Mouse (Mus musculus): ENCODE data around the gene Scin. TPM values are rescaled to one million over a fixed set of nuclear protein-coding genes. Genes with fewer than 3 reads are reported as not detected.

Scin gene
- total RNA-seq, 1 experiment from 2014 or later: not detected

DNA sequence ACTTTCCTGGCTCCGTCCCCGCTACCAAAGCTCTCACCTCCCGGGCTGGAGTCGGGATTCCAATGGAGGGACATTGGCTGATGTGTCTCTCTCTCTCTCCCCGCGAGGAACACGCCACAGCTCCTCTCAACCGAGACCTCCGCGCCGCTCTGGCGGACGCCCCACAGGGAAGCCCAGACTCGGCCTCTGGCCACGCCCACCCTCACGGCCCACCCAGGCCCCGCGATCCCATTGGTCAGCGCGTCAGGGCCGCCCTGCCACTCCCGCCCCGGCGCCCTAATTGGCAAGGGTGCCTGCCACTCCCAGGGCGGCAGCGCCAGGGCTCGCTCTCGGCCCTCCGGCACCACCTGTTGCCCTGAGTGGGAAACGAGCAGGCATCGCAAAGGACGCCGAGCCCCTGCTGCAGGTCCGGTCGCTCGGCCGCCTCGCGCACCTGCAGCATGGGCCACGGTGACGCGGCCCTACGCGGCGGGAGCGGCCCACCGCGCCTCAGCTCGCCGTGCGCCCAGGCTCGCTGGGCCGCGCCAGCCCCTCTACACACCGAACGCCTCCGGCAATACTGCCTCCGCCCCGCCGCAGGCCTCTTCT, 96.7 kb downstream of the Scin start:
- peak; percentile 83 for ATAC-seq (ENCODE audit: extremely low read depth, insufficient number of reproducible peaks, low FRiP score, poor library complexity, severe bottlenecking)

GRCm38 (mm10) chr12:40036666-40037065, 97.4 kb downstream of the Scin start:
- ATAC-seq (ENCODE audit: extremely low read depth, insufficient number of reproducible peaks, low FRiP score, poor library complexity, severe bottlenecking): no peak

GRCm38 (mm10) chr12:40035506-40035905, 98.5 kb downstream of the Scin start:
- no peak for ATAC-seq (ENCODE audit: extremely low read depth, insufficient number of reproducible peaks, low FRiP score, poor library complexity, severe bottlenecking)

- ATAC-seq (ENCODE audit: extremely low read depth, insufficient number of reproducible peaks, low FRiP score, poor library complexity, severe bottlenecking): no peak
Measured at GRCm38 (mm10) chr12:40029201-40029600, 104.8 kb downstream of the Scin start.

GRCm38 (mm10) chr12:40027846-40028245, 106.2 kb downstream of the Scin start:
- no peak for ATAC-seq (ENCODE audit: extremely low read depth, insufficient number of reproducible peaks, low FRiP score, poor library complexity, severe bottlenecking)

GRCm38 (mm10) chr12:40027444-40027843, 106.6 kb downstream of the Scin start:
- ATAC-seq (ENCODE audit: extremely low read depth, insufficient number of reproducible peaks, low FRiP score, poor library complexity, severe bottlenecking): no peak

DNA sequence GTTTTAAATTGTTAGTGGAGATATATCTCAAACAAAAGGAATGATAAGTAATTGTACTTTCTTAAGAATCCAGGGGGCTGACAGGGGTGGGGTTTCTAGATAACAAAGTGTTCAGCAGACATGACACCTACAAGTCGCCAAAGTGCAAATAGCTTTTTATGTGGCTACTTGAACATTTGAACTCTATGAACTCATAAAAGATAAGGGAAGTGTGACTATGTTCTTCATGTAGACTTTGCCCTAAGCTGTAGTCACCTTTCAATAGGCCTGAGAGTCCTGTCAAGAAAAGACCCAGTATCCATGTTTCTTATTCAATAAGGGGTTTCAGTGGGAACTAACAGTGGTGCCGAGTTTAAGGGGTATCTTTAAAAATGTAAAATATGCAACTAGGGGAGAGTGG, 110.1 kb downstream of the Scin start:
- ATAC-seq (ENCODE audit: extremely low read depth, insufficient number of reproducible peaks, low FRiP score, poor library complexity, severe bottlenecking): no peak

DNA sequence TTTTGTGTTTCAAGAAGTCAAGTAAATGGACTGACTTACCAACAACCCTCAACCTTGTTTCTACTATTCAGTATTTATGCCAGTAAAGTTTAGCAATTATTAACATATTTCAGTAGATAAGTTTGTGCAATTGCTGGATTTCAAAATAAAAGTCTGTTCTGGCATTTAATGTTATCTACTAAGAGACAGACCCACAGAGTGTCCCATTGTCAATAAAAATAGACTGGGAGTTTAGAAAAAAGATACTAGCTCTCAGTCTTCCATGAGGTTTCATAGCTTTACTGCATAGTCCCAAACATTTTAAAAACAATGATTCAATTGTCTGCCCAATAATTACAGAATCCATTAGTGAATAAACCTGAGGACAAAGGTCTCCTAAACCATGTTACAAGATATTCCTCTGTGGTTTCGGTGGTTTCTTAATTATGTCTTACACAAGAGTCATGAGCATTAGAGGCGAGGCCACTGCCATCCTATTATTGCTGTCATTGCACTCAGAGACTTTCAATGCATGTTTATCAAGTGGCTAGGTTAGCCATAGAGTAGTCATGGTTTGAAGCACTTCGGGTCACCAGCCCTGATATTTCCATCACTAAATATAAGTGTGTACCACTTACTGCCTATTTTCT, 110.9 kb downstream of the Scin start:
- ATAC-seq (ENCODE audit: extremely low read depth, insufficient number of reproducible peaks, low FRiP score, poor library complexity, severe bottlenecking): no peak

GRCm38 (mm10) chr12:40022344-40022743, 111.7 kb downstream of the Scin start:
- no peak for ATAC-seq (ENCODE audit: extremely low read depth, insufficient number of reproducible peaks, low FRiP score, poor library complexity, severe bottlenecking)

- ATAC-seq (ENCODE audit: extremely low read depth, insufficient number of reproducible peaks, low FRiP score, poor library complexity, severe bottlenecking): no peak
Measured at GRCm38 (mm10) chr12:40017955-40018505, 116.0 kb downstream of the Scin start.

DNA sequence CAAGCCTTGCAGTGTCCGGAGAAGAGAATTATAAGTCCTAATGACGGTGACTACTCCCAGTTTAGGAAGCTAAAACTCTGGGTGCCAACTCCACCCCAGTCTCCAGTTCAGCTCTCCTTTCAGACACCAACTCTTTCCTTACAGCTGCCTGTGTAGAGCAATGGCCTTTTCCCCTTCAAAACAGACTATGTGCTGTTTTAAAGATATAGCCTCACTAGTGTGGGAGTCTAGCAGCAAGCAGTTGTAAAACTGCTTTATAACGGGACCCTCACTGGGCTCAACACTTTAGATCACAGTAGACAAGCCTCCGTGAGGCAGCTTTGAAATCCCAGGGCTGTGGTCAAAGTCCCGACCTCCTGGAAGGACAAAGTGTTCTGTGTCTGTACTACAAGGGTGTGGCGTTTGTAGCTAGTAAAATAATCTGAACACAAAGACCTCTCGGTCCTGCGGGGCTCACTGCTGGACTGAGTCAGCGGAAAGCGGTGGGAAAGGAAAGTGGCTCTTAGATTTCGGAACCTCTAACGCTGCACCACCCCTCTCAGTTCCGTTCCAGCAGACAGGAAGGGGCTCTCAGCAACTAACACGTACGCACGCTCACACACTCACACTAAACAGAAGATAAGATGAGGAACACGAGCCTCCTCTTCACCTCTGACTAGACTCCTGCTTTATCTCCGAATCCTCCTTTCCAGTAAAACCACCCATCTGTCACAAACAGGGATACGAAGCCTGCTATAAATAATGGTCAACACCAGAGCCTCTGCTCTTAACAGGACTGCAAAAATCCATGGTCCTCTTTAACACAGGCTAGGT, 117.2 kb downstream of the Scin start:
- peak; percentile 80 for ATAC-seq (ENCODE audit: extremely low read depth, insufficient number of reproducible peaks, low FRiP score, poor library complexity, severe bottlenecking)

DNA sequence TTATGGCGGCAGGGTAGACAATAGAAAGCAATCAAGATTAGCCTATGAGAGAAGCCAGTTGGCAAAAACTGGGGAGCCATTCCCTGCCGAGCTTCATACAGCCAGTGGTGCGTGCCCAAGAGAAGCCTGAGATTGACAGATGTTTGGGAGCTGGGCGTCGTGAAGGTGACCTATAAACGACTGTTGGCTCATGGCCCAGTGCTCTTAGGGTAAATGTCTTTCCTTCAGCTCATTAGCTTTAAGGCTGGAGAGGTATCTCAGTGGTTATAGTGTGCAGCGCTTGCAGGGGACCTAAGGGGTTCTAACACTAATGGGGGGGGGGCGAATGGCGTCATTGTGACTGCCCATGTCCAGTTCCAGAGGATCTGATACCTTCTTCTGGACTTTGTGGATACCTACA, 118.0 kb downstream of the Scin start:
- no peak for ATAC-seq (ENCODE audit: extremely low read depth, insufficient number of reproducible peaks, low FRiP score, poor library complexity, severe bottlenecking)

DNA sequence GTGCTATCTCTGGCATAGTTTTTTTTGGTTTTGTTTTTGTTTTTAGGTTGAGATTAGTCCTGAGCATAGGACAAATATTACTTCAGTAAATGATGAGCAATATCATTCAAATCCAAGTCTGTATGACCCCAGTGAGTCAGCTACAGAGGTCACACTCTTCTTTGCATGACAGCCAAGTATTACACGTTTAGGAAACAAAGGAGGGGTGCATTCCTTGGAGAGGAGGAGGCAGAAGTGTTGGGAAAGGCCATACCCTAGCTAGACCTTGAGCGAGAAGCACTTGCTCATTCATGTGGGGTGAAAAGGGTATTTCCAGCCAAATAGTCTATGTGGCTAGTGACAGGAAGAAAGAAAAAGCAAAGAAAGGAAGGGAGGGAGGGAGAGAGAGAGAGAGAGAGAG, 124.2 kb downstream of the Scin start:
- no peak for ATAC-seq (ENCODE audit: extremely low read depth, insufficient number of reproducible peaks, low FRiP score, poor library complexity, severe bottlenecking)

Other genes with a start within 250 kb of the Scin start
- 19.5 and 22.5 TPM in 2 replicates for gene Arl4a, start 96.2 kb downstream of the Scin start, total RNA-seq (2017)
- gene Lsmem1, start 65.3 kb upstream of the Scin start, total RNA-seq (2017): 0.23 and 0.98 TPM in 2 replicates
- gene Ifrd1, start 114.3 kb upstream of the Scin start, total RNA-seq (2017): 83.0 and 103 TPM in 2 replicates

All from neutrophil, adult 5-6 weeks (primary cell).